Mouse (Mus musculus): Measurements from ENCODE around the gene Top3b.
"Not testable (repeated sequence)": the region's sequence is repeated elsewhere in the genome, so short reads cannot be mapped to it uniquely, and the experiment has no call there.

Gene Top3b

DNA sequence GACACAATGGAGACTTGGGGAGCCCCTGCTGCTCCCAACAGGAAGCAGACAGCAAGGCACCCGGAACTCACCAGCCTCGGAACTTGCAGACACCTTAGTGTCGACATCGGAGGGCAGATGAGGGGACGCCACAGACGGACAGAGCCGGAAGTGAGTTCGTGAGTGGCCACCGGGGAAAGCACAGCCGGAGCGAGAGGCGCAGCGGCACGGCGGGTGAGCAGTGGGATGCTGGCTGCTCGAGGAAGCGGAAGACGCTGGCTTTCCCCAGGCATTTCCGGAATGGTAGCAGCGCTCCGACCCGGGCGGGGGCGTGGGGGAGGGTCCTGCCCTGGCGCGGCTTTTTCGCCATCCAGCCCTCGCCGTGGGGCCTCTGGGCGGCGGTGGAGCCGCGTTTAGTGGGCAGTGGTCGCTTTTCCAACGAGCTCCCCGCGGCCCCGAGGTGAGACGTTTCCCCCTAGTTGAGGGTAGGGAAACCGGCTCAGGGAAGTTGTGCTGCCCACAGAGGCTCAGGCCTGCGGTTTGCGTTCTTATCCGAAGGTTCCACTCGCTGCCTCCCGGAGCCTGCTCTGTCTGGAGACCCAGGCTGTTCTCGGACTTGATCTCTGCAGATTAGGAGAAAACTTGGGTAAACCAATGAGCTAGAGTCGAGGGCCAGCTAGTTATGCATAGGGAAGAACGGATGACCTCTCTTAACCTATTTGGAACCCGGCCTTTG lies at the start of gene Top3b, which contains the start of gene Vpreb1:
Gene Top3b (plus strand): TSS at position 120 of the 715 bp plus-strand sequence.
Gene Vpreb1 (minus strand): TSS at position 227 of the 715 bp plus-strand sequence.
- peak; percentile 82 to 87 for DNase-seq

DNA sequence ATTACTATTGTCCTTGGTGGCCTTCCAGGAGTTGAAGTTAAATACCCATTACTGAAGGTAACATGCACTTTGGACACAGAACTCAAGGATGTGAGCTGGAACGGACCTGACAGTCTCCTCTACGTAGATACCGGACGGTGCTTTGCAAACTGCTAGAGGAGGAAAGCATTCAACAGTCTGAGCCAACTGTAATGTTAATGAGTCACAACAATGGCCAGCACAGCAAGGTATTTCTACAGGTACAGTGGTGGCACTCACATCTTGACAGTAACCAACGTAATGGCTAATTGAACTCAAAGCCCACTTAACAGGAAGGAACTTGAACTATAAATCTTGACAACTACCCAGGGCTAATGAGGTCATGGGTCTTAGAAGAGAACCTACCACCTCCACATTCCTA lies 45.1 kb upstream of the Top3b start:
- no peak for DNase-seq

DNA sequence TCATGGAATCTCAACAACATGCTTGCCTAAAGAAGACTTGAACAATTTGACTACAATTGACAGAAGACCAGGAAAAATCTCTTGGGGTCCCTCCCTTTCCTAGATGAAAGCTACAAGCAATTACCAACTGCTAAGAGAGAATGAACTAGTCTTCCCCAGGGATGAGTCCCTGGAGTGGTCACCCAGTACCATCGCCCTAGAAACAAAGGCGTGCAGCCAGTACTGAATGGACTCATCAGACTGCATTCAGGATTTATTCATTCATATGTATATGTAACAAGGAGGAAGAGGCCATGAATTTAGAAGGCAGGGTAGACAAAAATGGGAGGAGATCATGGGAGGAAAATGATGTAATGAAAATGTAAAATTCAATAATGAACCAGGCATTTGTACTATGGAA lies 44.3 kb upstream of the Top3b start:
- DNase-seq = no peak

DNA sequence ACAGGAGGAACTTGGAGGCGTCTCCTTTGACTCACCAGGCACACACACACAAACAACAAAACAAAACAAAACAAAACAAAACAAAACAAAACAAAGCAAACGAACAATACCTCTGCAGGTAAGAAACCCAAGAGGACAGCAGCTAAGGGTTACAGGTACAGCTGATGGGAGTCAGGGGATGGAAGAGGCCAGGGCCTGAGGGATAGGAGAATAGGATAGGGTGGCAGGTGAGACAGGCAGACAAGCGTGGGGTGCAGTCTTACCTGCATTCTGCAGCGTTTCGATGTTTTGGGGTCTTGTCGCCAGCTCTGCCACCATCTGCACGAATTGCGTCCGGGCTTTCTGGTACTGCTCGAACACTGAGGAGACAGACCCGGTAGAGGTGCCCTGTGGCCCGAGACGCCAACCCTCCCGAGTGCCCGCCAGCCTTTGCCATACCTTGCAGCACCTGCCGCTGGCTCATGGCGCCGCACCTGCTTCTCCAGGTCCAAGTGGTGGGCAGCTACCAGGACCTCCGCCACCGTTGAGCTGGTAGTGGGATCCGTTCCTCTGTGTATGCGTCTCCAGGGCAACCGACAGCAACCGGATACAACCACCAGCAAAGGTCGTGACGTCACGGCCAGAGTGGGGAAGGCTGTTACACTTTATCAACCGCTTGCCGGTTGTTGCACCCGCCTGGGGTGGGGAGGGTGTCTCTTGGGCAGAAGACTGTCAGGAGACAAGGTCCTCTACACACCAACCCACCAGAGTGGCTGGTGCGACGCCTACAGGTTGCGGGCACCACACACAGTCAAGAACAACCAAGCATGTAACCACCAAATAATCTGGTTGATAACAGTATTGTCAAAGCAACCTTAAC lies 41.5 kb upstream of the Top3b start, which contains the start of gene Spag6l:
Gene Spag6l (minus strand): TSS at position 700 of the 859 bp plus-strand sequence.
- DNase-seq = no peak

DNA sequence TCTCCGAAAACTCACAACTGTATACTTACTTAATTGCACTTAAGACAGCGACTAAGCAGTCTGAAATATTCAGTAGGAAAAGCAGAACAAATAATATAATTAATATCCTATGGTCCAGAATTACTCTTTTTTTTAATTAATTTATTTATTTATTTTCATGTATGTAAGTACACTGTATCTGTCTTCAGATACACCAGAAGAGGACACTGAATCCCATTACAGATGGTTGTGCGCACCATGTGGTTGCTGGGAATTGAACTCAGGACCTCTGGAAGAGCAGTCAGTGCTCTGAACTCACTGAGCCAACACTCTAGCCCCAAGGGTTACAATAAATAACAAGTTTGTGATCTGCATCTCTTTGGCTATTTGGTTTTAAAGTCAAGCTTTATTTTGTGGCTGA lies 40.9 kb upstream of the Top3b start:
- no peak for DNase-seq

DNA sequence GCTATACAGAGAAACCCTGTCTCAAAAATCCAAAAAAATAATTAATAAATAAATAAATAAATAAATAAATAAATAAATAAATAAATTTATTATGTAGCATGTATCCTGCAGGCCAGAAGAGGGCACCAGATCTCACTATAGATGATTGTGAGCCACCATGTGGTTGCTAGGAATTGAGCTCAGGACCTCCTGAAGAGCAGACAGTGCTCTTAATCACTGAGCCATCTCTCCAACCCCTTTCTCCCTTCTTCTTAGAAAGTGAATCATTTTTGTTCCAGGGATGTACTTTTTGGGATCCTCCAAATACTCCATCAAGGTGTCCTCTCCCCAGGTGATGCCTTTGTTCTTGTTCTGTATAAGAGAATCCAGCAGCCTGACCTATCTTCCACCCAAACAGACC lies 21.3 kb upstream of the Top3b start:
- no peak for DNase-seq

DNA sequence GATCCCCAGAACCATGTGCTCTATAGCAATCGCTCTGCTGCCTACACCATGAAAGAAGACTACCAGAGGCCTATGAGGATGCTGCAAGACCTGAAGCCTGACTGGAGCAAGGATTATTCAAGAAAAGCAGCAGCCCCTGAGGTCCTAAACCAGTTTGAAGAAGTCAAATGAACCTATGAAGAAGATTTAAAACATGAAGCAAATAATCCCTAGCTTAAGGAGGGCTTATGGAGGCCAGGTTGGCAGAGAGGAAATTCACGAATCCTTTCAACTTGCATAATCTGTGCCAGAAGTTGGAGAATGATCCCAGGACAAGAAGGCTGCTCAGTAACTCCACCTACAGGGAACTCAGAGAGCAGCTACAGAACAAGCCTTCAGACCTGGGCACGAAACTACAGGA lies 18.1 kb upstream of the Top3b start:
- DNase-seq = no peak

DNA sequence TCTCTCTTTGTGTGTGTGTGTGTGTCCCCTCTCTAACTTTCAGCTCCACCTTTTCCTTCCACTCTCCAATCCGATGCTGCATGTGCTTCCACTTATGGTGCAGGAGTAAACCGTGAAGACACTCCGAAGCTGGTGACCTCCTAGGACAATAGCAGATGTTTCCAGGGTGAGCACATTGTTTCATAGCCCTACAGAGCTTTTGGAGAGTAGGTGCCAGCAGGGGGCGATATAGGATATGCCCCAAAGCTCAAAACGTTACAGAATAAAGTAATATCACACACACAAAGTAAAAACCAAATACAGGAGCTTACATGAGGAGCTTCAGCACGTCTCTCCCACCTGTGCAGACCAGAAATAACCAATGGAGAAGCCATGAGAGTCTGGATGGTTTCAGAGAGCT lies 15.7 kb upstream of the Top3b start:
- peak; percentile 17 to 38 for DNase-seq

DNA sequence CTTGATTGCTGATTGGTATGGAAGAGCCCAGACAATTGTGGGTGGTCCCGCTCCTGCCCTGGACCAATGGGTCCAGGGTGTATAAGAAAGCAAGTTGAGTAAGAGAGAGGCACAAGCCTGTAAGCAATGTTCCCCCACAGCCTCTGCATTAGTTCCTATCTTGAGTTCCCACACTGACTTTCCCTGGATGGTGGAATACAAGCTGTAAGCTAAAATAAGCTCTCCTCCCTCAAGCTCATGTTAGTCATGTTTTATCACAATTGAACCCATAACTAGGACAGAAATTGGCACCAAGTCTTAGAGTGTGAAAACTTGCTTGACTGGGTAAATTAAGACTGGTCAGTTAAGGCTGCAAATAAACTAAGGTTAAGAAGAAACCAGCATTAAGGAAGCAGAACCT lies 15.0 kb upstream of the Top3b start:
- no peak for DNase-seq

DNA sequence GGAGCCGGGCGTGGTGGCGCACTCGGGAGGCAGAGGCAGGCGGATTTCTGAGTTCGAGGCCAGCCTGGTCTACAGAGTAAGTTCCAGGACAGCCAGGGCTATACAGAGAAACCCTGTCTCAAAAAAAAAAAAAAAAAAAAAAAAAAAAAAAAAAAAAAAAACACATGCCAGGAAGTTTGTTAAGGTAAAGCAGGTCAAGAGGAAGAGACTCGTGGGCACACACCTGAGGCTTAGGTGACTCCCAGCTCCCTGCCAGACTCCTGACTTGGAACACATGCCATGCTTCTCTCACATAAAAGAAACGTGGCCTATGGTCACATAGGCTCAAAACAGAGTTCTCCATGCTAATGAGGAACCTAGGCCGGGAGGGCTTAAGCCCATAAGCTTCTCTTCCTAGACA lies 14.5 kb upstream of the Top3b start:
- not testable (repeated sequence) for DNase-seq

DNA sequence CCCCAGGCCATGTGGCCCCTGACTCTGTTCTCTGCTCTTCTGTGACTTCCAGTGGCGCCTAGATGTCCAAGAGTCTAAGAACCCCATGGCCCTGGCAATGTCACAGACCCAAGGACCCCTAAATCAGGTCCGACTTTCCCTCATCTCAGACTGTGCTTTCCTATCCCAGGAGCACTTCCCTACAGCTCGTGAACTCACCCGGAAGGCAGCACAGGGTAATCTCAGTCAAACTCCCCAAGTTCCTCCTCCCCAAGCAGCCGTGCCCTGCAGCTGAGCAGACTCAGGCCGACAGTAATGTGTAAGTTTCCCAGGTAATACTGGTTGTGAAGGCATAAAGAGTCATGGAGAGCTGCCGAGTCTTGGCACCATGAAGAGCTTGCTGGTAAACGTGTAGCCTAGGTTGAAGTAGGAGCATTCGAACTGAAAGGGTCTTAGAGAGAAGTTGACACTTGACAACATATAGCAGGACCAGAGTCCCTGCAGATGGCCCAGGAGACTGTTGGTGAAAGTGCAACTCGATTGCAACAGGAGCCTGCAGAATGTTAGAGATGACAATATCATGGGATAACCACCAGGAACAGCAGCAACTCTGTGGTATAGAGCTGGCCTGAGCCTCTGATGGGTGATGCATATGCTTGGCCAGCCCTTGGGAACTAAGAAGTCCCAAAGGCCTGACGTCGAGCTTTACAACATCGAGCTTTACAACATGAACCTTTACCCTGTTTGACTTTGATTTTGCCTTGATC lies 13.6 kb upstream of the Top3b start:
- no peak for DNase-seq

DNA sequence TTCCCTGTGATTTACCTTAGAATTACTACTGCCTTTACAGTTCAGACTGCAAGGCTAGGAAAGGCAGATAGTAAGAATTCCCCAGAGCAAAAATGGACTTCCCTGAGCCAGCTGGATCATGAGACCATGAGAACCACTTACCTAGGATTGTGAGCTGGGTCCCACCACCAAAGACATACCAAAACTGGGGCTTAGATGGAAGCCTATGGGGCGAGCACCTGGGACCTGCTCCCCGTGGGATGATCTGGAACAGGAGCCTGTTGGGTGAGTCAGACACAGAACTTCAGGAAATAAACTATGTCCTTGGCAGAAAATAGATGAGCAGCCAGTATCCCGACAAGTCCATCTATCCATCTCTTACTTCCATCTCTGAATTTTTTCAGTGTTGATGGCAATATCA lies 8.2 kb upstream of the Top3b start:
- no peak for DNase-seq

DNA sequence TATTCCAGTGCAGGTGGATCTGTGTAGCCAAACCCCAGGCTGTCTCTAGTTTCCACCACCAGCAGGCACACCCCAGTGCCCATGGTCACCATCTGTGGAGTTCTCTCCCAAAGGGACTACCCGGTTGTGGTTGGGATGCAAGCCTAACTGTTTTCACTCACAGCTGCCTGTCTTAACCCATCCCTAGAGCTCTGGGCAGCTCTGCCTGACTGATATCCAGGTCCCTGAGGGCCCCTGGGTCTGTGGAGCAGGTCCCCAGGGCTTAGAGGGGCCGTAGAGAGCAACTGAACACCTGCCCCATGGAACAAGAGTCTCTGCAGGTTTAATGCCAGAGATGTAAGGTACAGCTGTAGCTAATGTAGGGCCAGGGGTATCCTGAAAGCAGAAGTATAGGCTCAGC lies 6.6 kb upstream of the Top3b start, which contains the start of gene Igll1:
Gene Igll1 (minus strand): TSS at position 8 of the 400 bp plus-strand sequence.
- DNase-seq = no peak

DNA sequence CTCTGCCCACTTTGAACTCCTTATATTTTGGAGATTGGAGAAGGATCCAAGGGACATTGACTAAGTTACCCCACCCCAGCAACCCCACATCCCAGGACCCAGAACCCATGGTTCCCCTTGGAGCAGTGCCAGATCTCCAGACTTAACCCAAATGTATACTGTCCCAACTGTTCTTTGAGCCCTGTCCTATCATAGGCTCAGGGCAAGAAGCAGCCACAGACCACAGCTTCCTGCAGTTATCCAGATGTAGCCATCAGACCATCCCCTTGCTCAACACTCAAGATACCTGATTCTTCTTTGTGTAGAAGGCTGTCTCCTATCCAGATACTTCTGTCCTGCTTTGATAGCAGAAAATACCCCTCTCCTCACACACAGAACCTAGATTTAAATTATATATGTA lies 5.3 kb upstream of the Top3b start:
- no peak for DNase-seq

DNA sequence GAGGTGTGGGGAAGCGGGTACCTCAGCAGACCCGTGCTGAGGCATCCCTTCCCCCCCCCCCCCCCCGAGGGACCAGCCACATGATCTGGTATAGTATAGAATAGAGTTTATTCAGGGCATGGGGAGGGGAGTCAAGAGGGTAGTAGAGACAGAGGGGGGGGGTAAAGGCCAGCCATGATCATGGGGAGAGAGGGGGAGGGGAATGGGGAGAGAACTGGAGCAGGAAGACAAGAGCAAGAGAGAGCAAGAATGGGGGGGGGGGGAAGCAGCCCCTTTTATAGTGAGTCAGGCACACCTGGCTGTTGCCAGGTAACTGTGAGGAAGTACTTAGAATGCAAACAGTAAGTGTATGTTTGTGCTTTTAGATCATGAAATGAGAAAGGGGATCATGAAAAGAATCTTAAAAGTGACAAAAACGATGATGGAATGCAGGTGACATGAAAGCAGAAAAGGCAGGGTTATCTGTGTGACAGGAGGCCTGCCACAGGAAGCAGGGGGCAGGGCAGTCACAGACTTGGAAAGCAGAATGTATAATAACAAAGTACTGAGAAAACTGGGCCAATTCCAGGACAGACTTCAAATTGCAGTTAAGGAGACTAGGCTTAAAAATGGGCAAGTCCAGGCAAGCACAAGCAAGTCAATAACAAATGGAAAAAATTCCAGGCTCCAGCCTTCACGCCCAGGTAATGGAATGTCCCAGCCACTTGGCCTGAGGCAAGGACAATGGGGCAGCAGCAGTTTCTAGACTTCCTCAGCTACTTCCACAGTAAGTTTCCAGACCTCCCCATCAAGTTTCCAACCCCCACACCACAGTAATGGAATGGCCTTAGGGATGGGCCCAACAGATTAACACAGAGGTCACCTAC lies 4.6 kb upstream of the Top3b start:
- no peak for DNase-seq

DNA sequence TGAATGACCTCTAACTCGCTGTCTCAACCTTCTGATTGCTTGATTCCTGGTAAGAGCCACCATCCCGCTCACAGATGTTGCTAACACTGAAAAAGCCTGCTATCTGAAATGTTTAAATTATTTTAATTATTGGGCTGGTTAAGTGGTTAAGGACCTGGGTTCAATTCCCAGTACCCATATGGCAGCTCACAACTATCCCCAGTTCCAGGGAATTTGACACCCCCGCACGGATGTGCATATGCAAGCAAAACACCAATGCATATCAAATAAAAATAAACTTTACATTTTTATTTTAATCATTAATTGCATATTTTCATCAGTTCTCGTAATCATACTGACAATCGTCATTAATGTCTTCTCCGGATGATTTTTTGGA lies 307 bp upstream of the Top3b start:
- DNase-seq = no peak

DNA sequence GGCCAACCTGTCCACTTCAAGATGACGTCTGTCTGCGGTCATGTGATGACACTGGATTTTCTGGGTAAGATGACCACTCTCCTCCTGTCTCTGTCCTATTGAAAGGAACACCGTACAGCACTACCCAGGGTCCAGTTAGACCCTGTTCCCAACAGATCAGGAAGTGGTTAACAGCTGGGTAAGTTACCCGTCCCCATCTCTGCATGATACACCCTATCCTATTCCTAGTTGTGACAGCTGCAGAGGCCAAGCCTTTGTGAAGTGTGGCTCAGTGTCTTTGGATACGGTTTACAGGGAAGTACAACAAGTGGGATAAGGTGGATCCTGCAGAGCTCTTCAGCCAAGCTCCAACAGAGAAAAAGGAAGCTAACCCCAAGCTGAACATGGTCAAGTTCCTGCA lies 8.5 kb downstream of the Top3b start:
- DNase-seq = no peak

DNA sequence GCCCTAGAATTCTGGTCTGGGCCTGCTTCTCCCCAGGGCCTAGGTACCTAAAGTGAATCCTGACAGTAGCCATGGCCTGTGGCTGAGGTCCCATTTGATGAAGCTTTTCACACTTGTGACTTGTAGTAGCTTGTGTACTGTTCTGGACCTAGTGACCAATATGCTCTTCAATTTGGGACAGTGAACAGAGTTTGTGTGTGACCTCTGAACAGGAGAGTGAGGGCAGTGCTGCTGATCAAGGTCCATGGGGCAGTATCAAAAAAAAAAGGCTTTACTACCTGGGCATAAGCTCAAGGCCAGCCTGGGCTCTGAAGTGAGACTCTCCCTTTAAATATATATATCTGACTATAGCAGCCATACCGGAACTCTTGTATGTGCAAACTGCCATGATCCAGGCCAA lies 17.8 kb downstream of the Top3b start:
- DNase-seq = no peak

DNA sequence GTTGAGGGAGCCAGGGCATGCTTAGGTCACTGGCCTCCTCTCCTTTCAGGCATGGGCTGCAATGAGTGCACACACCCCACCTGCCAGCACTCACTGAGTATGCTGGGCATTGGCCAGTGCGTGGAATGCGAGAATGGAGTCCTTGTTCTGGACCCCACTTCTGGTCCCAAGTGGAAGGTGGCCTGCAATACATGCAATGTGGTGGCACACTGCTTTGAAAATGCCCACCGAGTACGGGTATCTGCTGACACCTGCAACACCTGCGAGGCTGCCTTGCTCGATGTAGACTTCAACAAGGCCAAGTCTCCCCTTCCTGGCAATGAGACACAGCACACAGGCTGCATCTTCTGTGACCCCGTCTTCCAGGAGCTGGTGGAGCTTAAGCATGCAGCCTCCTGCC lies 21.8 kb downstream of the Top3b start:
- DNase-seq = no peak

DNA sequence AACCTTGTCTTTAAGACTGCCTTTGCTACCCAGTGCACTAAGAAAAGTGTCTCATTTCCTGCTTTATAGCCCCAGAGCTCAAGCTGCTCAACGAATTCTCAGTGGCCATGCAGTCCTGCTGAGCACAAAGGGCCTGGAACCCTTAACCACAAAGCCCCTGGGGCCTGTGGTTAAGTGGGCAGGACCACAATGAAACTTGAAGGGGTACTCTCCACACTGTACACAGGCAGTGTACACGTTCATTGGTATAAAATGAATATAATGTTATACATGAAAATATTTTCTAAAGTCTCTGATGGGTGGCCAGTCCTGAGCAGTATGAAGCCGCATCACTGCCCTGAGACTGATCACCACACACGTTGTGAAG lies 25.5 kb downstream of the Top3b start:
- no peak for DNase-seq

DNA sequence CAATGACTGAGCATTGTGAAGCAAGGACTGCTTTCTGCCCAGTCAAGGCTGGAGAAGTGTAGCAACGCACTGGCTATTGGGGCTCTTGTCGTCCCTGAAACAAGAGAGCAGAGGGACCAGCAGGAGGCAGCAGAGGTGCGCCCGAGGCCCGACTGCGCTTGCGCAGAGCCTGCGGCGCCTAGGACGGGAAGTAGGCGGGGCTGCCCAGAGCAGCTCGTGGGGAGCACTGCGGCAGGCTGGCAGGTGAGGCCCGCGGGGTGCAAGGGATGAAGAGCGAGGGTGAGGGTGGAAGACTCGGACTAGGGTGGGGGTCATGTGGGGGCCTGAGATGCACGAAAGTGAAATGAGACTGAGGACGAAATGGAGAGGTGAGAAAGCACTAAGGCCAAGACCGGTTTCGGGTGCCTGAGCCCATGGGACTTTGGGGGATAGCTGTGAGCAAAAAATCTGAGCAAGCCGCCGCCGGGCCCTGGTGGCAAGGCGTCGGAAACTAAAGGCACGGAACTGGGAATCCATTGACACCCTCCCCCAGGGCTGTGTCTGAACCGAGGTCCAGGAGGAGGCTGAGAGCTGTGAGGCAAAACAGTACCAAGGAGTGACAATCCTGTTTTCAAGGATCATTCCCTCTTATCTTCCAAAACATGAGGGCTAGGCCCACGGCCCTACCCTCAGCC lies 26.0 kb downstream of the Top3b start, which contains the start of gene Ppm1f:
Gene Ppm1f (plus strand): TSS at position 88 of the 674 bp plus-strand sequence.
- DNase-seq = peak; percentile 93 to 97

Data from cerebellum, adult 18-20 months (tissue).